Mouse (Mus musculus) kidney, postnatal 10 days (tissue): ENCODE data around the gene Smarca4.

Experiments
- DNase-seq: peaks from one replicate; pipeline ENCODE4 v3.0.0; 2021; ENCODE audit warnings: mixed read lengths

Gene Smarca4

DNA sequence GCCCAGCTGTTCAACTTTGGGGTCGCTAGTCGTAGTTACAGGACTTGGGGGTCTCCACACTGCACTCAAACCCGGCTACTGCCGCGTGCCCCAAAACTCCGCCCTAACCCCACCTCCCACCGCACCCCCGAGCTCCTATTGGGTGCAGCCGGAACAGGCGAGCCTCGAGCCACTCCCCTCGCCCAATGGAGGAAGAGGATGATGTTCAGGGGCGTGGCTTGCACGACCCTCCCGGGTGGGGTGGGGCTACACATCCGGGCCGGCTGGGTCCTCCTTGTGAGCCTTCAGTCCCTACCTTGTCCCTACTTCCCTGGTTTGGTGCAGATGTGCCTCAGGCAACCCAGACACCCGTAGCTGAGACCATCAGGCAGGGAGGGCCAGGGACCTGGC, 108.2 kb downstream of the Smarca4 start:
- peak; percentile 95 for DNase-seq

DNA sequence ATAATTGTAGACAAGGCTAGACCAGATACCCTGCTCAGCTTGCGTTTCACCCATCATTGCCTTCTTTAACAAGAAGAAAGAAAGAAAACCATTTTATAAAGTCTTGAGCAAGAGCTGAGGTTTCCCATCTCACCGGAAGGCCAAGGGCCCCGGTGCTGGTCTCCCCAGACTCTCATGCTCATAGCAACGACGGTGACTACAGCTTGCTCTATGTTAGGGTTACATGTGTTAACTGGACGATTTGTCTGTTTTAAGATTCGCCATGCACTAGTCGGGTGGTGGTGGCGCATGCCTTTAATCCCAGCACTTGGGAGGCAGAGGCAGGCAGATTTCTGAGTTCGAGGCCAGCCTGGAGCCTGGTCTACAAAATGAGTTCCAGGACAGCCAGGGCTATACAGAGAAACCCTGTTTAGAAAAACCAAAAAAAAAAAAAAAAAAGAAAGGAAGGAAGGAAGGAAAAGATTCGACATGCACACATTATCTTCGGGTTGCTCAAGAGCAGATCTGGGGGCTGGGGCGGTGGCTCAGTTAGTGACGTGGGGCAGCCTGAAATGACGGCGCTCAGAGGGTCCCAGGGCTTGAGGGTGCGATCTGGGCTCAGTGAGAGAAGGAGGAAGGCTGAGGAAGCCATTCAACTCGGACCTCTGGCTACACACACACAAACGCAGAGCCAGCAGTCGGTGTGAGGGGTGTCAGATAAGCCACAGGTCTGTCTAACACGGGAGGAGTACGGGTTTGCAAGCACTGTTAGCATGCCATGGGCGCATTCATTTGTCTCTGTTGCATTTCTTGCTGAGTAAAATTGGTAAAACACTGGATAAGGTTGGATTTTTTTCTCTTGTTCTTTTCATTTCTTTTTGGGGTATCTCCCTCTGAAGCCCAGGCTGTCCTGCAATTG, 109.5 kb downstream of the Smarca4 start:
- DNase-seq = no peak

DNA sequence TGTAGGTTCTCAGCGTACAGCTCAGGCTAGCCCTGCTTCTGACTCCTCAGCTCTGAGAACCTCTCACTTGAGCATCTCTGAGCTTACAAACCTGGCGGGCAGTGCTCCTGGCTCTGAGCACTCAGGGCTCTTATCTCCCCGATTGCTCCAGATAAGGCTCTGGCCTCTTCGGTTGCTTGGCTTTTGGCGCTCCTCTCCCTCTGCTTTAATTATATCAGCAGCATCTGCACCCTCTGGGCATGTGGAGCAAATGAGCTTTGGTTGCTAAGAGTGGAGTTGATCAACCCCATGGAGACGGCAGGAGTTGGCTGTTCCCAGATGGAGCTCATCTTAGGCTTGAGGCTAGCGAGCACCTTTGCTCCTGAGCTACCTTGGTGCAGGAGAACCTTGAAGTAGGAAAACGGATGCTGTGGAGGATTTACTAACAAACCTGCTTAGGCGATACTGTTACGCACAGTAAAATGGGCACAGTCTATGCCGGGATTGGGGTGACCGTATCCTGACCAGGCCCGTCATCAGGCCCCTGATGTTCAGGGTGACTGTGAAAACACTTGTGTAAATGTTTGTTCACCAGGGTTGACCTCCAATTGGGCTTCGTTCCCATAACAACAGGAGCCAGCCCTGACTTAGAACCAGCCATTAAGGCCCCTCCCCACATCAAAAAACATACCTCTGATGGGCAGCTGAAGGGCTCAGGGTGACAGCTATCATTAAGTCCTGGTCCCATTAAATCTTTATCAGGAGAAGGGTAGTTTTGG, 110.4 kb downstream of the Smarca4 start:
- DNase-seq = no peak

DNA sequence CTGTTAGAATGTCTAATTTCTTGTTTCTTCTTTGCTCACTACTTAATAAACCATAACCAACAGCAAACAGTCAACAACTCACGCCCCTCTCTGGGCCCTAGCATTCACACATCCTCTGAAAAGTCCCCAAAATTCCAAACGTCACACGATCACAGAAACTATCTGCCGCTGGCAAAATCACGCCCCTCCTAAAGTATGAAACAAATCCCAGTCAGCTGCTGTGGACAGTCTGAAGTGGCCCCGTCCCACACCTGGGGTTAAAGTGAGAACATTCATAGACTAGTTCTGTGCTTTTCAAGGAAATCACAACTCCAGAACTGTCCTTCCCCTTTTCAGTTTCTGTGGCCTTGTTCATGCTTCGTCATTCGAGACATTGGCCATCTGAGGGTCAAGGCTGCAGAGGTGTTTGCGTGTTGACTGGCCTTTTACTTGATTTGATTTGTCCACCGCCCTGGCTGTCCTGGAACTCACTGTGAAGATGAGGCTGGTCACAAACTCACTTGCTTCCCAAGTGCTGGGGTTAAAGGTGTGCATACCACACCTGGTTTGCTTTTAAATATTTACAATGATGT, 112.4 kb downstream of the Smarca4 start:
- no peak for DNase-seq

DNA sequence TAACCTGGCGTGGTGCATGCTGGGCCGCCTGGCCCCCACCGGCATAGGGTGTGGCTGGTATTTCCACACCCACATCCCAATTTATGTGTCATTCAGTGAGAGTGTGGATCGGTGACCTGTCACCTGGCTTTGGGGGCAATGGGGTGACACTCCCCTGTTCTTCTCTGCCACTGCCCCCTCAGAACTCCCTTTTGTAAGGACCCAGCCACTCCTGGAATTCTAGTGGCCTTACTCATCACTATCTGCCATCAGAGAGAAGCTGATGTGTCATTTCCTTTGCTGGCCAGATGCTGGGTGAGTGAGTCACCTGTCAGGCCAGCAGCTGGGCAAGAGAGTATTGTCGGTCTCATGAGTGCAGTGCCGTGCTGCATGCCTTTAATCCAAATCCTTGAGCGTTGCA, 113.3 kb downstream of the Smarca4 start:
- DNase-seq = no peak

DNA sequence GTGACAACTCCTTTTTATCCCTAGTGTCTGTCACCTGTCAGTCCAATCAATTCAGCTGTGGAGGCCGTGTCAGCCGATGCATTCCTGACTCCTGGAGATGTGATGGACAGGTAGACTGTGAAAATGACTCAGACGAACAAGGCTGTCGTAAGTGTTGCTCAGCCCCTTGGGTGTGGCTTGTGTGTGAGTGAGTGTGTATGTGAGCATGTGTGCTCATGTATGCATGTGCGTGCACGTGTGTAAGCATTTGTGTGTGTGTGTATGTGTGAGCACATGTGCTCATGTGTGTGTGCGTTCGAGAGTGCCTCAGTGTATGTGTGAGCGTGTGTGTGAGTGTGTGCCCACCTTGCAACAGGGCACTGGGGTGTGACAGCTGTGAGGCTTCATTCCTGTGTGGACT, 116.3 kb downstream of the Smarca4 start:
- no peak for DNase-seq

DNA sequence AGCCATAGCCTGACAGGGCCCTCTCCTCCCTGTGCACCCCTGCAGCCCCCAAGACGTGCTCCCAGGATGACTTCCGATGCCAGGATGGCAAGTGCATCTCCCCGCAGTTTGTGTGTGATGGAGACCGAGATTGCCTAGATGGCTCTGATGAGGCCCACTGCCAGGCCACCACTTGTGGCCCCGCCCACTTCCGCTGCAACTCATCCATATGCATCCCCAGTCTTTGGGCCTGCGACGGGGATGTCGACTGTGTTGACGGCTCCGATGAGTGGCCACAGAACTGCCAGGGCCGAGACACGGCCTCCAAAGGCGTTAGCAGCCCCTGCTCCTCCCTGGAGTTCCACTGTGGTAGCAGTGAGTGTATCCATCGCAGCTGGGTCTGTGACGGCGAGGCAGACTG, 117.5 kb downstream of the Smarca4 start:
- no peak for DNase-seq

DNA sequence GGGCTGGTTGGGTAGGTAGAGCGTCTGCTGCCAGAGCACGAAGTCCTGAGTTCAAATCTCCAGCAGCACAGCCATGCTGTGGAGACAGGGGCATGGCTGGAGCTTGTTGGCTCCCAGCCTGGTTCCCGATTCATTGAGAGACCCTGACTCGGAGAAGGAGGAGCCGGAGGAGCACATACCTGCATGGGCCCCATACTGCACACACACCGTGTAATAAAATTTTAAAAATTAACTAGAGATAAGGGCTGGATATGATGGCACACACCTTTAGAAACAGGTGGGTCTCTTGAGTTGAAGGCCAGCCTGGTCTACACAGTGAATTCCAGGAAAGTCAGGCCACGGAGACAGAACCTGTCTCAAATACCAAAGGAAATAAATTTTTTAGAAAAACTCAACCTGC, 118.0 kb downstream of the Smarca4 start:
- DNase-seq = no peak

DNA sequence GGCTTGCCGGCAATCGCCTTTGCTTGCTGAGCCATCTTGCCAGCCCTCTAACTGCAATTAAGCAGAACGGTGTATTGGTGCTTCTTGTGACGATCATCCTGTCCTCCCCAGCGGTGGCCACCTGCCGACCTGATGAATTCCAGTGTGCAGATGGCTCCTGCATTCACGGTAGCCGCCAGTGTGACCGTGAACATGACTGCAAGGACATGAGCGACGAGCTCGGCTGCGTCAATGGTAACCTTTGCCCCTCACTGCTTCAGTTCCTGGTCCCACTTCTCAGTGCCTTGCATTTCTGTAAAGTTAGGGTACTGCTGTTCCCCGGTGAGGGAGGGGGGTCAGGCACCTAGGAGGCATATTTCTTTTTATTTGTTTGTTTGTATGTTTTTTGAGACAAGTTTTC, 119.2 kb downstream of the Smarca4 start:
- DNase-seq = no peak

DNA sequence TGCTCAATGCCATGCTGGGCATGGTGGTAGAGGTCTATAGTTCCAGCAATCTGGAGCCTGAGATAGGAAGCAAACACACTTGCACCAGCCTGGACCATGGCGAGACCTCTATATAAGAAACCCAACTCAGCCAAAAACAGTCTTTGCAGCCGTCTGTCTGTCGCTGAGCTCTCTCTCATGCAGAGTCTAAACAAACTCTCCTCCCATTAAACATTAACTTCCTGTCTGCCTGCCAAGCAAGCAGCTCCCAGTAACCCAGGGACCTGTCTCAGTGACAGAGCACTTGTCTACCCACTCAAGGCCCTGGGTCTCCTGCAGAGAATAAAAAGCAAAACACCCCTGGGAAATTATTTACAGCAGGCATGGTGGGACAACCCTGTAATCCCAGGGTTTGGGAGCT, 120.6 kb downstream of the Smarca4 start:
- DNase-seq = peak; percentile 44

DNA sequence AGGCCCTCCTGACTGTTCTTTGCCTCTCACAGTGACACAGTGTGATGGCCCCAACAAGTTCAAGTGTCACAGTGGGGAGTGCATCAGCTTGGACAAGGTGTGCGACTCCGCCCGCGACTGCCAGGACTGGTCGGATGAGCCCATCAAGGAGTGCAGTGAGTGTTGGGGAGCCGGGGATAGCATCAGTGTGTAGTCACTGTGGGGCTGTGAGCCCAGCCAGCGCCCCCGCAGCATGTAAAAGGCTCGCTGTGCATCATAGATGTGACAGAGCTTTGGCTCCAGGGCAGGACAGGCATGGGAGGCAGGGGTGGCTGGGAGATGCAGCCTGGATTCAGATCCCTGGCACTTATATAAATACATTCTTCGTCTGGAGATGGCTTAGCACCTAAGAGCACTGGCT, 121.2 kb downstream of the Smarca4 start:
- DNase-seq = no peak

DNA sequence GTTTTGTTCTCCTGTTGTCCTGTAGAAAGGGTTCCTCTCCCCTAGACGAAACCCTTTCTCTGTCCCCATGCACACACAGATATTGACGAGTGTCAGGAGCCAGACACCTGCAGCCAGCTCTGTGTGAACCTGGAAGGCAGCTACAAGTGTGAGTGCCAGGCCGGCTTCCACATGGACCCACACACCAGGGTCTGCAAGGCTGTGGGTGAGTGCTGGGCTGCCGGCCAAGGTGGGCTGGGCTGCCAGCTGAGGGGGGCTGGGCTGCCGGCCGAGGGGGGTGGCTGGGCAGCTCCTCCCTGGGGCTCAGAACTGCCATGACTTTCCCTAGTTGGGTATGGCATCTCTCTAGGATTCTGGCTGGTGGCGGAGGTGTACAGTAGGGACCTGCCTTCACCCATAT, 122.8 kb downstream of the Smarca4 start:
- DNase-seq = no peak

DNA sequence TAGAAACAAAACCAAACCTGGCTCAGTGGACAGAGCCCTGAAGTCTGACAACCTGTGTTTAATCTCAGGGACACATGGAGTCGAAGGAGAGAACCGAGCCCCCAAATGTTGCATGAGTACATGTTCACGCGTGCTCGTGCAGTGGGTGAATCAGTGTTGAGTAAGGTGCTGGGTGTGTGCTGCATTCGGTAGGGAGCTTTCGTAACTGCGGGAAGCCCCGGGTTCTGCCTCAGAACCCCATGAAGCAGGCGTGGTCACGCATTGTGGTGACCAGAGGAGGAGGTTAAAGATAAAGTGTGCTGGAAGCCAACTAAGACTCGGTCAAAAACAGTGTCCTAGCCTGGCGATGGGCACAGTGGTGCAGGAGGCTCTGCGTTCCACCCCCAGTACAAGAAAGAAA, 124.5 kb downstream of the Smarca4 start:
- no peak for DNase-seq

DNA sequence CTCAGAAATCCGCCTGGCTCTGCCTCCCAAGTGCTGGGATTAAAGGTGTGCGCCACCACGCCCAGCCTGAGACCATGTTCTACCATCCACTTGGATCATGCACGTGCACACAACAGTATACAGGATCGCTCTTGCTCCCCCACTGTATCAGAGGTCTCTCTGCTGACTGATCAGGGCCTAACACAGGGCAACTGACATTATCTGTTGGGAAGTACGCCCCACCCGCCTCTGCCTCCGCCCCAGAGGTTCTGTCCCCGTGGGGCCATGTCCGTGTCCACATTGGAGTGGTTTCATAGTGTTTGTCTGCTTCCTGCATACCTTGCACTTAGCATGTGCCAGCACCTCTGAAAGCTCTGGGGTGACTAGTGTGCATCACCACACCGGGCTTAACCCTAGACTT, 125.5 kb downstream of the Smarca4 start:
- DNase-seq = no peak

DNA sequence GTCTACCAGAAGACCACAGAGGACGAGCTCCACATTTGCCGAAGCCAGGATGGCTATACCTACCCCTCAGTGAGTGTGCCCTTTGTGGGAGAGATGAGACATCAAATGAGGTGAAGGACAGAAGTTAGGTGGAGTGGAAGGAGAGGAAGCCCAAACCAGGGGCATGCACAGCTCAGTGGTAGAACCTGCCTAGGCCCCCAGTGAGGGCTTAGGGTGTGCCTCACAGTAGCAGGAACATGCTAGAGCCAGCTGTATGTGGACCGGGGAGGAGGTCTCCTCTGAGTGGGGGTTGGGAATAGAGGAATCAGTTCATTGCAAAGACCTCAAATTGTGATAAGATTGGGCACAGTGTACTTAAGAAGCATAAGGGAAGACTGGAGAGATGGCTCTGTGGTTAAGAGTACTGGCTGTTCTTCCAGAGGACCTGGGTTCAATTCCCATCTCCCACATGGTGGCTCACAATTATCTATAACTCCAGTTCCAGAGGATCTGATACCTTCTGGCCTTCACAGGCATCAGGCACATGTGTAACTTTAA, 131.3 kb downstream of the Smarca4 start:
- no peak for DNase-seq

DNA sequence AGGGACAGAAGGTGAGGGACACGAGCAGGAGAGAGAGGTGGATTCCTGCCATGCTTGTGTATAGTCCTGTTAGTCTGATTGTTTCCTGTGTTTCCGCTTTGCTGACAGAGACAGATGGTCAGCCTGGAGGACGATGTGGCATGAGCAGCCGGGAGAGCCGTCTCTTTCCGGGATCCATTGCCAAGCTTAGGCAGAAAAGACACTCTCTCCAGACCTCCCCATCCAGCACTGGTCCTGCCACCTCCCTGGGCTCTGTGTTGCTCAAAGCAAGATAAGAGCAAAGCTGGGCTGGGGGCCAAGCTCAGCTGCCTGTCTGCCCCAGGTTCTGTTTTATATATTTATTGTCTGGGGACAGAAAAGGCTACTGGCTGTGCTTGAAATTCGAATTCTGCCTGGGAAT, 132.1 kb downstream of the Smarca4 start:
- peak; percentile 82 for DNase-seq

DNA sequence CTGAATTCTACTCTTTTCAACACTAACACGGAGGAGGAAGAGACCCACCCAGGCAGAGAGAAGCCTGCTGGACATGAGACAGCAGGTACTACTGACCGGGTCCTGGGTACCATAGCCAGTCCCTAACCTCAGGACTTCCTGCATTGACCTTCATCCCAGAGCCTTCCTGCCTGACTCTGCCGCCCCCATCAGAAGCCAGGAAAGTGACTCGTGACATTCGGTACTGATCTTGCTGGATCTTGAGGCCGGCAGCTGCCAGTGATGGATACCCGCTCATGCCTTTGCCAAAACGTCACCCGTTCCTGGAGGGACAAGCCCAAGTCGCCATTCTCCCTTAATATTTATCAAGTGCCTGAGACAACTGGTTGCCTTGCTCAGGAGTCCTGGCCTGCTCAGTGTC, 132.5 kb downstream of the Smarca4 start:
- no peak for DNase-seq

DNA sequence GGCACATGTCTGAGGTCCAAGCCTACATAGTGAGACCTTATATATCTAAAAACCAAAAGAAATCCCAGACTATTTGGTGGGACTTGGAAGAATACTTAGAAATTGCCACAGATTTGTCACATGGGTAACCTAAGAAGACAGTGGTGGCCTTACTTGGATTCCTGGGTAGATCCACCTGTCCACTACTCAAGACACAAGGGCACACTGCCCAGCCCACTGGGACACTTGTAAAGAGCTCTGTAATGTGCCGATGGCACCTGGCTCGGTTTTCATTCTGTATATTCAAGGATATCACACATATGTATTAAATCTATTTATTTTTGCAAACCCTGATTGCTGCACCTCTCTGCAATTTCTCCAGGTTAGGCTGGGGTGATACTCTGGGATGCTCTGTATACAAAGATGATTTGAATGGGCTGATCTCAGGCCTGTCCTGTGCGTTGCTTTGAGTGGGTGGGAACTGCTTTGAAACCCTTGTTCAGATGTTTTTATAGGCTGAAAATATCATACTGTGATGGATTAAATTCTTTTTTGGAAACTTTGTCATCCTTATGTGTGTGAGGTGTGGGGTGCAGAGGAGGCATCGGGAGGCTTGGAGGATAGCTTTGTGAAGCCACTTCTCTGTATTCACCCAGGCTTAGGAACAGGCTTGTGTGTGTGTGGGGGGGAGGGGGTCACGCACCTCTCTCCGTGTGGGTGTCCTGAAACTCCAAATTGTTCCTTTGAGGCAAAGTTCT, 133.6 kb downstream of the Smarca4 start:
- no peak for DNase-seq

DNA sequence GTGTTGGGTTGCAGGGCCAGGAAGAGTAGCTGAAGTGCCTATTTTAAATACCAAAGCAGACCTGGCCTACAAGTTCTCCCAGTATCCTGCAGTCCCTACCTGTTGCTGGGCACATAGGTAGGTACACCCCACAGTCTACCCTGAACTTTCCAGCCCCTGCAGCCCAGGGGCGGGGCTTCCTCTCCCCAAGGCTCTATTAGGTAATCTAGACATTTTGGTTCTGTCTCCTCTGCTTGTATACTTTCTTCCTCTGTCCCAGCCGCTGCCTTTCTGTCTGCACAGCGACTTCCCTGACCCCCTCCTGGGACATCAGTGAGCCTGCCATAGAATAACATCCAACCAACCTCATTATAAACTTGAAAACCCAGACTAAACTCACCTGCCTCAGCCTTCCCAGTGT, 134.4 kb downstream of the Smarca4 start:
- no peak for DNase-seq

DNA sequence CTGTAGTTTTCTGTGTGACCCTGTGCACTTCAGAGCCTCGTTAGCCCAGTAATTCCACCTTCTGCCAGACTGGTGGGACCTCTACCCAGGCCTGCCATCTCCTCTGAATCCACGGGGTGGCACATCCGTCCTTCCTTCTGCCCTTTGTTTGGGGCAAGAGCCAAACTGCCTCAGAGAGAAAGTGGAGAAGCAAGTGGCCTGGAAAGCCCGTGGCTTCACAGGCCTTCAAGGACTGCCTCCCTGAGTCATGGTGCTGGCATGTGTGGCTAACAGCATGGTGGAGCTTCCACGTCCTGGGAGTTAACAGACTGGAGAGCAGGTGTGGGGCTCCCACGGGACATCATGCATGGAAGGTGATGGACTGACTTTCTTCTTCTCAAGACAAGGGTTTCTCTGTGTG, 135.4 kb downstream of the Smarca4 start:
- DNase-seq = peak; percentile 49

DNA sequence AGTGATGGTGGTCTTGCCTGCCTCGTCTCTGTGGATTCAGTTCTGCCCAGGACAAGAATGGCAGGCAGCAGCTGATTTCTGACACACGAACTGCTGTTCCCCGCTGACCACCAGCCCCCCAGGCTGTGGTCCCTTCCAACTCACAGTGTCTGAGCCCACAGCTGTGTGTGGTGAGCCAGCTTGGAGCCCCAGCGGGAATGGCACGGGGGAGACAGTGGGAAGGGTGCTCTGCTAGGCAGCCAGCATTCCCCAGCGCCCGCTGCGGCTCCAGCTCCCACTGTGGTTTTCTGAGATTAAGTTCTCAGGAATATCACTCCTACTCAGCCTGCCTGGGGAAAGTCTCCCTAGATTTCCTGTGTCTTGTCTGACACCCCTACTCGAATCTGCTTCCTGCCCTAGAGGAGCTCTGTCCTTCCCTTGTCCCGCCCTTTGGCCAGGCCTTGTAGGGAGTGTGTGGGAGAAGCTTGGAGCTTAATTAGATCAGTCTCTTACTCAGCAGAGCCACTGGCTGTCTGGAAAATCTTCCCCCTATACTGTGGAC, 136.4 kb downstream of the Smarca4 start:
- DNase-seq = peak; percentile 82
